Mouse (Mus musculus): ENCODE measurements at regions not wholly inside any gene's neighbourhood (a gene's known extent, or its start where the extent isn't known, plus 50 kb on each side); places are given as distances from the start of the nearest gene placed in this dataset.

- Histone ChIP-seq H3K4me1 (ENCODE audit: insufficient read depth, low read depth, low read length) (no peaks in the 10 kb centered on the region), H3K9me3 (replicated peaks) (no peaks in the 10 kb centered on the region), H3K36me3 (replicated peaks) (no peaks in the 10 kb centered on the region), H3K4me3 (ENCODE audit: low read depth, low read length) (no peak overlapping the region), H3K27me3 (ENCODE audit: insufficient read depth, low read length) (no peaks in the 10 kb centered on the region)
- DNase-seq (ENCODE audit: low spot score) = no peak
- ATAC-seq (ENCODE audit: extremely low read depth, insufficient number of reproducible peaks, low FRiP score, poor library complexity, severe bottlenecking) = no peak
- TF ChIP-seq TAL1 (conservative IDR thresholded peaks at IDR 0.05; ENCODE audit: low read depth, low read length) (no peak), GATA1 (IDR thresholded peaks at IDR 0.05; ENCODE audit: borderline replicate concordance, low read length) (no peak), CTCF (IDR thresholded peaks at IDR 0.05; ENCODE audit: low read depth, low read length) (no peak), POLR2AphosphoS5 (IDR thresholded peaks at IDR 0.05; ENCODE audit: insufficient replicate concordance, low read depth, low read length) (no peak), GATA2 (IDR thresholded peaks at IDR 0.05; ENCODE audit: borderline replicate concordance, low read depth, low read length) (no peak)
Observed at GRCm38 (mm10) chr11:17442133-17442532, 184.8 kb downstream of the C1d start.

- Histone ChIP-seq H3K9me3 (replicated peaks) (no peaks in the 10 kb centered on the region), H3K4me1 (ENCODE audit: insufficient read depth, low read depth, low read length) (no peaks in the 10 kb centered on the region), H3K4me3 (ENCODE audit: low read depth, low read length) (no peak overlapping the region), H3K27me3 (ENCODE audit: insufficient read depth, low read length) (no peaks in the 10 kb centered on the region), H3K36me3 (replicated peaks) (no peaks in the 10 kb centered on the region)
- ATAC-seq (ENCODE audit: extremely low read depth, insufficient number of reproducible peaks, low FRiP score, poor library complexity, severe bottlenecking) (no peak), DNase-seq (ENCODE audit: low spot score) (no peak)
- TF ChIP-seq GATA2 (IDR thresholded peaks at IDR 0.05; ENCODE audit: borderline replicate concordance, low read depth, low read length) (no peak), POLR2AphosphoS5 (IDR thresholded peaks at IDR 0.05; ENCODE audit: insufficient replicate concordance, low read depth, low read length) (no peak), GATA1 (IDR thresholded peaks at IDR 0.05; ENCODE audit: borderline replicate concordance, low read length) (no peak), CTCF (IDR thresholded peaks at IDR 0.05; ENCODE audit: low read depth, low read length) (no peak), TAL1 (conservative IDR thresholded peaks at IDR 0.05; ENCODE audit: low read depth, low read length) (no peak)
Observed at GRCm38 (mm10) chr11:17449289-17449688, 191.9 kb downstream of the C1d start.

GRCm38 (mm10) chr11:17450360-17451045, 193.1 kb downstream of the C1d start:
- TF ChIP-seq GATA1 (IDR thresholded peaks at IDR 0.05; ENCODE audit: borderline replicate concordance, low read length) (no peak), TAL1 (conservative IDR thresholded peaks at IDR 0.05; ENCODE audit: low read depth, low read length) (no peak), CTCF (IDR thresholded peaks at IDR 0.05; ENCODE audit: low read depth, low read length) (no peak), POLR2AphosphoS5 (IDR thresholded peaks at IDR 0.05; ENCODE audit: insufficient replicate concordance, low read depth, low read length) (no peak)
- ATAC-seq (ENCODE audit: extremely low read depth, insufficient number of reproducible peaks, low FRiP score, poor library complexity, severe bottlenecking) = no peak
- no peak for DNase-seq (ENCODE audit: low spot score)
- Histone ChIP-seq H3K4me1 (ENCODE audit: insufficient read depth, low read depth, low read length) (no peaks in the 10 kb centered on the region), H3K27me3 (ENCODE audit: insufficient read depth, low read length) (no peaks in the 10 kb centered on the region), H3K36me3 (replicated peaks) (no peaks in the 10 kb centered on the region), H3K4me3 (ENCODE audit: low read depth, low read length) (no peak overlapping the region), H3K9me3 (replicated peaks) (no peaks in the 10 kb centered on the region)

GRCm38 (mm10) chr11:17451451-17451850, 194.1 kb downstream of the C1d start:
- Histone ChIP-seq H3K9me3 (replicated peaks) (no peaks in the 10 kb centered on the region), H3K4me3 (ENCODE audit: low read depth, low read length) (no peak overlapping the region), H3K27me3 (ENCODE audit: insufficient read depth, low read length) (no peaks in the 10 kb centered on the region), H3K4me1 (ENCODE audit: insufficient read depth, low read depth, low read length) (no peaks in the 10 kb centered on the region), H3K36me3 (replicated peaks) (no peaks in the 10 kb centered on the region)
- TF ChIP-seq POLR2AphosphoS5 (IDR thresholded peaks at IDR 0.05; ENCODE audit: insufficient replicate concordance, low read depth, low read length) = no peak
- no peak for TF ChIP-seq CTCF (IDR thresholded peaks at IDR 0.05; ENCODE audit: low read depth, low read length)
- TF ChIP-seq TAL1 (conservative IDR thresholded peaks at IDR 0.05; ENCODE audit: low read depth, low read length) = no peak
- TF ChIP-seq GATA1 (IDR thresholded peaks at IDR 0.05; ENCODE audit: borderline replicate concordance, low read length) = no peak
- no peak for TF ChIP-seq GATA2 (IDR thresholded peaks at IDR 0.05; ENCODE audit: borderline replicate concordance, low read depth, low read length)
- ATAC-seq (ENCODE audit: extremely low read depth, insufficient number of reproducible peaks, low FRiP score, poor library complexity, severe bottlenecking) = no peak
- DNase-seq (ENCODE audit: low spot score) = no peak

GRCm38 (mm10) chr11:17453530-17453929, 196.2 kb downstream of the C1d start:
- ATAC-seq (ENCODE audit: extremely low read depth, insufficient number of reproducible peaks, low FRiP score, poor library complexity, severe bottlenecking) = no peak
- Histone ChIP-seq H3K4me3 (ENCODE audit: low read depth, low read length) (no peak overlapping the region), H3K36me3 (replicated peaks) (no peaks in the 10 kb centered on the region), H3K9me3 (replicated peaks) (no peaks in the 10 kb centered on the region), H3K4me1 (ENCODE audit: insufficient read depth, low read depth, low read length) (no peaks in the 10 kb centered on the region), H3K27me3 (ENCODE audit: insufficient read depth, low read length) (no peaks in the 10 kb centered on the region)
- no peak for TF ChIP-seq POLR2AphosphoS5 (IDR thresholded peaks at IDR 0.05; ENCODE audit: insufficient replicate concordance, low read depth, low read length)
- no peak for TF ChIP-seq GATA2 (IDR thresholded peaks at IDR 0.05; ENCODE audit: borderline replicate concordance, low read depth, low read length)
- TF ChIP-seq TAL1 (conservative IDR thresholded peaks at IDR 0.05; ENCODE audit: low read depth, low read length) = no peak
- no peak for TF ChIP-seq GATA1 (IDR thresholded peaks at IDR 0.05; ENCODE audit: borderline replicate concordance, low read length)
- TF ChIP-seq CTCF (IDR thresholded peaks at IDR 0.05; ENCODE audit: low read depth, low read length) = no peak
- no peak for DNase-seq (ENCODE audit: low spot score)

- no peak for DNase-seq (ENCODE audit: low spot score)
- ATAC-seq (ENCODE audit: extremely low read depth, insufficient number of reproducible peaks, low FRiP score, poor library complexity, severe bottlenecking) = no peak
- H3K27me3 ChIP-seq (ENCODE audit: insufficient read depth, low read length) = no peaks in the 10 kb centered on the region
- H3K4me3 ChIP-seq (ENCODE audit: low read depth, low read length) = no peak overlapping the region
- H3K4me1 ChIP-seq (ENCODE audit: insufficient read depth, low read depth, low read length) = no peaks in the 10 kb centered on the region
- TF ChIP-seq GATA1 (IDR thresholded peaks at IDR 0.05; ENCODE audit: borderline replicate concordance, low read length) (no peak), POLR2AphosphoS5 (IDR thresholded peaks at IDR 0.05; ENCODE audit: insufficient replicate concordance, low read depth, low read length) (no peak), TAL1 (conservative IDR thresholded peaks at IDR 0.05; ENCODE audit: low read depth, low read length) (no peak), CTCF (IDR thresholded peaks at IDR 0.05; ENCODE audit: low read depth, low read length) (no peak), GATA2 (IDR thresholded peaks at IDR 0.05; ENCODE audit: borderline replicate concordance, low read depth, low read length) (no peak)
- H3K36me3 ChIP-seq (replicated peaks) = no peaks in the 10 kb centered on the region
- H3K9me3 ChIP-seq (replicated peaks) = no peaks in the 10 kb centered on the region
Observed at GRCm38 (mm10) chr11:17458946-17459345, 201.6 kb downstream of the C1d start.

Measured in G1E (cell line).